Mouse (Mus musculus) heart, postnatal 14 days (tissue): ENCODE data around the gene Tubb2b. TPM values are rescaled to one million over a fixed set of nuclear protein-coding genes. Genes with fewer than 3 reads are reported as not detected.
"Not testable (repeated sequence)": the region's sequence is repeated elsewhere in the genome, so short reads cannot be mapped to it uniquely, and the experiment has no call there.

Experiments used
- DNase-seq, 2 experiments: peaks; one replicate each; pipeline ENCODE4 v3.0.0; 2021 to 2022
- intact Hi-C: fragments of 180-260 bp; cut with DNase I; formaldehyde crosslinking; loops from one replicate; pipeline ENCODE4 v1.15.1; 2025
- total RNA-seq, 2 experiments: library from RNA; stranded (reverse); gene quantifications; 2 replicates each; pipeline ENCODE4 v1.2.3; 2021

The Tubb2b gene
- total RNA-seq, 2 experiments from 2014 or later: 5.2 to 8.8 TPM

DNA sequence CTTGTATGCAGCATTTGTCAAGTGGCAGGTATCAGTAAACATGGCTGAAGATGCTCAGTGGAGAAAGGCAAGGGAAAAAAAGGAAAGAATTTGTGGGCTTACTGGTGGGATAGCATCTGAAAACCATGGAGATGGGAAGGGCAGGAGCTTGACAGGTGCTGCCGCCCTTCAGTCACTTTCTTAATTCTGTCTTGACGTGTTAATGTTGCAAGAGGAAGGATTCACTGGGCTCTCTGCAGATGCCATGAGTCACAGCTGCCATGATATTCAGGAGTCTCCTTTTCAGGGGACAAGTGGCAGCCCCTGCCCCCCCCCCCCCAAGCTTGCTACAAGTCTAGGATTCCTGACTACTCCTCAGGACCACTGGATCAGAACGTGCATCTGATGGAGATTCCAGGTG lies 18.4 kb downstream of the Tubb2b start:
- intact Hi-C loops: no loop called here
- no peak for DNase-seq

DNA sequence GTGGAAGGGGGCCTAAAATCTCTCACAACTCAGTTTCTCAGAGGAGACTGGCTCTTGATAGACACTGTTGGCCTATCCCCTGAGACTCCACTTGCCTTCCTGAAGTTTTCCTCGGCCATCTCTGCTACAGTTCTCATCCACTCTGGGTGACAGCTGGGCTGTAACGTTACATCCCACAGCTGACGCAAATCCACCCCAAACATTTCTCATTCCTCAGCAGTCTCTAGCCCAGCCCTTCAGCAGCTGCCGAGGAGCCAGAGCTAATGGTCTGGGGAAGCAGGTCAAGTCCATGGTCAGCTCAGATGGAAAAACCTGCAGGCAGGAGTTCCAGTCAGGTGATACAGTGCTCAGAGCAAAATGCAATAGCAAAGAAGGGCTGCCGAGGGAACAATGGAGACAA lies 19.2 kb downstream of the Tubb2b start:
- intact Hi-C loops: no loop called here
- DNase-seq: no peak

DNA sequence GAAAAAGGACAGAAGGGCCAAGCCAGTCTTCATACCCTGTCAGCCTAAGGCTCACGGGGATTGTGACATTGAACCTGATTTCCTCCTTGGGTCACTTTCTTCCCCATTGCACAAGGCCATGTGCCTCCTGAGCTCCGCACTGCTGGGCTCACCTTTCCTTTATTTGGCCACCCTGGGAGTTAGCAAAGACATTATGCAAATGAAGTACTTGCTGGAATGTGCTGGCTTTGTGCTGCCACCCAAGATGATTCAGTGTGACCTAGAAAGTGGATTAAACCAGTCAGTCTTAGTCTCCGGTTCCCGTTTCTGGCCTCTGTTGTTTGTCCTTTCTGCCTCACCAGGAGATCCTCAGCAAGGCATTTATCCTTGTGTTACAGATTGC lies 20.6 kb downstream of the Tubb2b start:
- intact Hi-C loops: no loop called here
- no peak for DNase-seq

DNA sequence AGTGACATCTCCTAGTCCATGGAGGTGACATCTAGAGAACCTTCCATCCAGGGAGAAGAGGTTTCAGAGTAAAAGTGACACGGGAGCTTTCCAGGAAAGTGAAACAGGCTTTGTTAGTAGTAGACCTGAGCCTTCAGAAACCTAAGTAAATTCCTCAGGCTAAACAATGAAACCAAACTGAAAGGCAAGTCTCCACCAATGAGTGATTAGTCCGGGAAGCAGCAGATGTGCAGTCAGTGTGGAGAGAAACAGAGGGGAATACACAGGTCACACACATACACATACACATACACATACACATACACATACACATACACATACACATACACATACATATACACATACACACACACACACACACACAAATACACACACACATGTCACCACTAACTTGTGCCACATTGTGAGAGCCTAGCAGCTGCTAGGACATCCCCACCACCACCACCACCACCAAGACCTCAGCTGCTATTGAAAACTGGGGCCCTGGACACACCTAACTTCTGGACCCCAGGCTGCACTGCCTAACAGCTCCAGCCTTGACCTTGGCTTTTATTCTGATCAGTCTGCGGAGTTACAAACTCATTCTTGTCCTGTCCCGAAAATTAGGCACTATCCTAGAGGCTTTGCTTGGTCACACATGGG lies 21.1 kb downstream of the Tubb2b start:
- intact Hi-C loops: no loop called here
- no peak for DNase-seq

DNA sequence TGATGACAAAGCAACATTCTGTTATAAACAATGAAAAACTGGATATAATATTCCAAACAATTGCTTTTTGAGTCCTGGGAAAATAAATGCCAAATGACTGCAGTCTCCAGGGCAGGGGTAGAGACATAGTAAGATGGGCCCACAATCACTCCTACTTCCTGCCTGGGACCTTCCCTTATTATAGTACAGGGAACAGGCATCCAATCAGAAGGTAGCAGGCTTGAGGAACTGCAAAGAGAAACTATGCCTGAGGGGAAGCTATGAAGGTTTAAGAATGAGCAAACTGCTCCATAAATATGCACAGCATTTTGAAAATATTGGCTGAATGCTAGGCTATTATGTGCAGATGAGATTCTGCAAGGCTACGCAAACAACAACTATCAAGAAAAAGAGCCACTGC lies 23.3 kb downstream of the Tubb2b start:
- DNase-seq: no peak
- intact Hi-C loops: no loop called here

DNA sequence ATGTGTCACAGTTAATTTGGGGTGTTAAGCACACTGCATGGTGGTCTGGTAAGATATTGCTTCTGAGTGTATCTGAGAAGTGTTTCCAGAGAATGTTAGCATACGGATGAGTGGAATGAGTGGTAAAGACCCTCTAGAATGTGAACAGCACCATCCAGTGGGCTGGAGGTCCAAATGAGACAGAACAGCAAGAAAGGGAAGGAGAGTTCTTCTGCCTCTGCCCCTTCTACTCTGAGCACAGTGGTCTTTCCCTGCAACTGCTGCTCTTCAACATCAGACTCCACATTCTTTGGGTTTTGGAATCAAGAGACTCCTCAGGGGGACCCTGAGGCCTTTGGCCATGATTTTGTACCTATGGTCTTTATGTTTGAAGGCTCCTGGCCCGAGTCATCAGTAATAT lies 24.0 kb downstream of the Tubb2b start:
- DNase-seq: no peak
- intact Hi-C loops: no loop called here

DNA sequence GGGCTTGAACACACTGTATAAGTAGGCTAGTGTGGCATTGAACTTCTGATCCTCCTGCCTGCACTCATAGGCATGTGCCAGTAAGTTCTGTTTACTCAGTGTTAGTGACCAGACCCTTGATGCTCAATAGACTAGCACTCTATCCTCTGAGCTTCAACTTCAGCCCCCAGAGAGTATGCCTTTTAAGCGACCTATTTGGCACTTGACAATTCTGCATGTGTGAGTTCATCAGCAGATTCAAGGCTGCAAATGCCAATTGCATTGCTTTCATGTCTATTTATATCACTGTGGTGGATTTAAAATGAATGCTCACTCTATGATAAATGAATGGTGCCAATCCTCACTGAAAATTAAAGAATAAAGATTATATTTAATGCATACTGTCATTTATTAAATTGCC lies 24.9 kb downstream of the Tubb2b start:
- DNase-seq: no peak

DNA sequence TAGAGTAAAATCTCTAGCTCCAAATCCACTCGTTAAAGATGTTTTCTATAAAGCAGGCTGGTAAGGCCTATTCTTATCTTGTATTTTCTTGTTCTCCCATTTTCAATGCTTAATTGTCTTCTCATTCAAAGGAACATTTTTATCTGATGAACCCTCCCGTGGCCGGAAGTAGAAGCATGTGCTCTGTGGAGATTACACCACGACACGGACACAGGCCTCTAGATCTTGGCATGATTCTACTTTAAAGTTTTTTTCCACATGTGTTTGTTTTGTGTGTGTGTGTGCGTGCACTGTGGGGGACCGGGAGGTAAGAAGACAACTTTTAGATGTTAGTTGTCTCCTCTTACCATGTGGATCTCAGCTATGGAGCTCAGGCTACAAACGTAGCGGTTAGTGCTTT lies 28.4 kb downstream of the Tubb2b start:
- intact Hi-C loops: no loop called here
- no peak for DNase-seq

More for the DNA sequence above, 24.9 kb downstream of the Tubb2b start:
- intact Hi-C loops: no loop called here

DNA sequence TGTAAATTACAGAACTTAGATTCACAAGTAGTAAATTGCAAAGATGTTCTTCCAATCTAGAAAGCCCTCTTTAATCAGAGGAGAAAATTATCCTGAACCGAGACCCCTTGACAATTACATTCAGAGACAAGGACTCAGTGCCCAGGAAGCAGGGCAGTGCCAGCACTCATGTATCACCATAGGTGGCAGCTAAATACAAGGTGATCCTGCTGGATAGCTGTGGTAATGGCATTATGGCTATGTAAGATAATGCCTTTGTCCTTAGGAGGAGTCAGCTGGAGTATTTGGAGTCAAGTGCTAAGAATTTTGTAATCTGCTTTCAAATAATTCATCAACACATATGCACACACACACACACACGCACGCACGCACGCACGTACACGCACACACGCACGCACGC lies 29.0 kb downstream of the Tubb2b start:
- intact Hi-C loops: no loop called here
- no peak for DNase-seq

DNA sequence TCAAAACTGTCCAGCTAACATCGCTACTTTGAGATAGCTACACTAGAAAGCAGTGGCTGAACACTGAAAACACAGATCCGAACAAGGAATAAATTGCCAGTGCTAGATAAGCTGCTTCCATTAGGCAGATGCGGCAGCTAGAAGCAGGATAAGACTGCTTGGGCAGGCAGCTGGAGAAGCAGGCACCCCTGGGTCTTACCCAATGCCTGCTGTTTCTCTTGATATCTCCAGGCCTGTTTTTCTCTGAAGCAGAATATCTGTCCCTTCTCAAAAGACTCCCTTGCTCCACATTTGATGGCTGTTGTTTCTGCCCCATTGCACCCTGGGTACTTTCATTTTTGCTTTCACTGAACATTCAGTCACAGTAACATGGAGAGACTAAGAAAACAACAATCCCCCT lies 29.5 kb downstream of the Tubb2b start:
- intact Hi-C loops: no loop called here

DNA sequence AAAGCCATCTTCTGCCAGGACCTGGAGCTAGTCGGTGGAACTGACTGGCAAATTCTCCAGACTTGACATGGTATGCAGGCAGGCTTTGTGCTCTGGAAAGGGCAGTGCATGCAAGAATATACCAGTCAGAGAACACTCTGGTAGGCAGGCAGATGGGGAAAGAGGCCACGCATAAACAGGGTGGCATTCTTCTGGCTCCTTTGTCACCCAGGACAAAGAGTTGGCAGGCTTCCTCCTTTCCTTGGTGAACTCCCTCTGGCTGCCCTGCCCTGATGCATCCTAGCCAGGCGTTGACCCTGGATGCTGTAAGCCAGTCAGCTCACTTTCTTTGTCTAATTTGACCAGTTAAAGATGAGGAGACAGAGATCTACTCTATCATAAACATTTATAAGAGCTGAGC lies 33.2 kb downstream of the Tubb2b start:
- intact Hi-C loops: loop anchor here (2.0 kb wide), 1 partner anchor 16 kb away; no protein-coding TSS in a partner anchor
- no peak for DNase-seq

More for the DNA sequence above, 29.5 kb downstream of the Tubb2b start:
- no peak for DNase-seq

DNA sequence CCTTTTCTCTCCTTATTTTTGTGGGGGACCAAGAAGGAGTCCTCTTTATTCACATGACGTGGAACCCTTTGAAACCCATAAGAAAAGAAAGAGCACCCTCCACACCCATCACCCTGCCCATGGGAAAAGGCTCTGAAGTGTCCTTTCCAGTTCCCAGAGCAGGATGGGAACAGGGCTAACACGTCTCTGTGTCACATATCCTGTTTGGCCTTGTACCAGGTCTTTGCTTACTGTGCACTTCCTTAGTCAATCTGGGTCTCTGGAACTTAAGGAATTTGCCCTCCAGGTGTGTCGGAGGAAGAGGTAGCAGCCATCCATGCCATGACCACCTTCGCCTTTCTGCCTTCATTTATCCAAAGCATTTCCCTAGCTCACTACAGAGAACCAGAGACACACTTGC lies 33.8 kb downstream of the Tubb2b start:
- DNase-seq: no peak
- intact Hi-C loops: loop anchor here (2.0 kb wide), 1 partner anchor 16 kb away; no protein-coding TSS in a partner anchor

DNA sequence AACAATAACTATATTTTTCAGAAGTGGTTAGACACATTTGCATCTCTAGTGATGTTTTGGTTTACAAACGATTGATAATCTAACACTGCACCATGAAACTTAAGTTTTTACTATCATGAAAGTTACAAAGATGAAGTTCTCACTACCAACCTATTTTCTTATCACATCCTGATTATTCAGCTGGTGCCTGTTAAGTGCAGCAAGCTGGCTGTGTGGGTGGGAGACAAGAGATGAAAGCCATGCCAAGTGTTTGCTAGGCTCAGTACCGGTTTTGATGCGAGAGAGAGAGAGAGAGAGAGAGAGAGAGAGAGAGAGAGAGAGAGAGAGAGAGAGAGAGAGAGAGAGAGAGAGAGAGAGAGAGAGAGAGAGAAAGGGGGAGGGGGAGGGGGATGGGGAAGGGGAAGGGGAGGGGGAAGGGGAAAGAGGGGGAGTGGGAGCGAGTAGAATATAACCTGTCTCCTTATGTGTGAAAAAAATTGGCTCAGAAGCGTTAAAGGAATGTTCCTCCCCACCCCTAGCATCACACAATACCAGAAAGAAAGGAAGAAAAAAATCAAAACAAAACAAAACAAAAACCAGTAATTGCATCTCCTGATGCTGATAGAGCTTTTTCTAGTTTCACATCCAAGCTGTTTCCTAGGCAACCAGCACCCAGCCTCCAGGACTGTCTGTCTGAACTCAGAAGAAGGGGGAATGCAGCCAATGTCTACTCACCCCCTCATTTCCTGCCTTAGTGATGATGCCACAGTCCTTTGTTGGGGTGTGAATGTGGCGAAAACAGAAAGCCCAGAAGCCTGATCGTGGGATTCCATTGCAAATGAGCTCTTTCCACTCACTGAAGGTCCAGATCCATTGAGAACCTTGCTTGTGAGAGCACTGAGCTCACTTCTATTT lies 34.5 kb downstream of the Tubb2b start:
- DNase-seq: no peak
- intact Hi-C loops: loop anchor here (2.0 kb wide), 1 partner anchor 15 kb away; no protein-coding TSS in a partner anchor

DNA sequence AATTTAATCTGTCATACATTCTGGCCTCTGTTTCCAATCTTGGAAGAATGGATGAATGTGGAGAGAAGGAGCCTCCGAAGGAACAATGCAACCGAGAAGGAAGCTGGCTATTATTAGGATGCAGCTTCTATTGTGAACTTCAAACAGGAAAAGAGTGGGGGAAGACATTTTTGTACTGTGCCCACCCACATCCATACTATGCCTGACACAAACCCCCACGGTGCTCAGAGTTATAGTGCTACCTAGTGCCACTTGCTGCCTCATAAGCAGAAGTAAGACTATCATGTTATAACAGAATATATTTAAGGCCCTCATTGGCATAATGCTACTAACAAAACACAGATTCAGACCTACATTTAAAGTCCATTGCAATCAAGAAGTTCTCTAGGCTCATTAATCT lies 40.9 kb downstream of the Tubb2b start:
- DNase-seq: no peak
- intact Hi-C loops: no loop called here

DNA sequence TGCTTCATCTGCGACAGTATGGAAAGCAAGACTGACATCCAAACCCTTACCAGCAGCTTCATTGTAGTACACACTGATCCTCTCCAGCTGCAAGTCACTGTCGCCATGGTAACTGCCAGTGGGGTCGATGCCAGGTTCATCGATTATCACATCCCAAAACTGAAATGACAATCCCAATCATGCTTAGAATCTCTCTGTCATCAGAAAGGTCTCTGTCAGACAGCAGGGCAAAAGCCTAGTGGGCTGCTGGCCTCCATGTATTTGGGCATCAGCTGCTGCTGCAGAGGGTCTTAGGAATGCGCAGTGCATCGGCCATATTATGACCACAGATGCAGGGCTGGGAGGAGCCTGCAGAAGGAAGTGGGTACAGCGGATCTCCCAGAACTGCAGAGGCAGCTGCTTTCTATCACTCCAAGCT lies 41.4 kb downstream of the Tubb2b start:
- no peak for DNase-seq
- intact Hi-C loops: no loop called here

DNA sequence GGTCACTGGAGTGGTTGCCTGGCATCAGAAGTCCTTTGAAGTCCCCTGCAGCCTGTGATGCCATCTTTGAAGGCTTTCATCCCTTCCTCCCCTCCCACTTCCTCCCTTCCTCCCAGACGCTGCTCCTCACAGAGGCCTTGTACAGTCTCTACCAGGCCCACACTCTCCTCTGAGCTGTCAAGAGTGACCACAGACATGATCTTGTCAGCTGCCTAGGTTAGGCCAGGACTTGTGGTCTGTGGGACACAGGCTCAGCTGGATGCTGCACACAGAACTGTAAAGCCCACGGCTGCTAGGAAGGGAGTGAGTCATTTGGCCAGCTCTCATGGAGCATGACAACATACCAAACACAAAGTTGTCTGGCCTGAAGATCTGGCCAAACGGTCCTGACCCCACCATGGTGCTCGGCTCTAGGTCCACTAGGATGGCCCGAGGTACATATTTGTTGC lies 42.0 kb downstream of the Tubb2b start:
- intact Hi-C loops, DNase-seq: not testable (repeated sequence)

DNA sequence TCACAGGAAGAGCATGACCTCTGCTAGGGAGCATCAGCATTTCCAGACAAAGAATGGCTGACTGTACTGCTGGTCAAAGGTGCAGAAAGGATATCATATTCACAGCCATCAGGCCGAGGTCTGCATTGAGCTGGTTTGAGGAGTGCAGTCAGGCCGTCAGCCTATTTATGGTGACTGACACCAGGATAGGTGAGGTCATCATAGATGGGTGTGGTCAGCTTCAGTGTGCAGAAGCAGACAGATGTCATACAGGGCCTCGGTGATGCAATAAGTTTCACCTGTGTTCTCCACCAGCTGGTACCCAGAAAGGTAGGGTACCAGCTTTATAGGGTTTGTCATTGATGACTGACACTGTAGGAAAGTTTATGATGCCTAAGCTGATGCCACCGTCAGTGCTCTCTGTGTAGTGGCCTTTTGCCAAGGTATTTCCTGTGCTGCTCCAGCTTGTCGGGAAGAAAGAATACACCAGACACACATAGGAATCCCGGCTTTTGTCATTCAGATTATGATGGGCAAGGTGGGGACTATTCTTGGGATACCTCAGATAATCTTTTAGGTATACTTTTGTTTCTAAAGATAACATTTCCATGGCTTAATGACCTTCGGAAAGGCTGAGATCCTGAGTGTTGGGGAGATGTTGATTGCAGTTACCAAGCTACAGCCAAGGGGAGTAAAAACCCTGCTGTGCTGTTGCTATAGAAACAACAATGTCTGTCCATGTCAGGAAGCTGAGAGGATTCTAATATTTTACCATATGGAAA lies 43.0 kb downstream of the Tubb2b start:
- no peak for DNase-seq
- intact Hi-C loops: no loop called here

DNA sequence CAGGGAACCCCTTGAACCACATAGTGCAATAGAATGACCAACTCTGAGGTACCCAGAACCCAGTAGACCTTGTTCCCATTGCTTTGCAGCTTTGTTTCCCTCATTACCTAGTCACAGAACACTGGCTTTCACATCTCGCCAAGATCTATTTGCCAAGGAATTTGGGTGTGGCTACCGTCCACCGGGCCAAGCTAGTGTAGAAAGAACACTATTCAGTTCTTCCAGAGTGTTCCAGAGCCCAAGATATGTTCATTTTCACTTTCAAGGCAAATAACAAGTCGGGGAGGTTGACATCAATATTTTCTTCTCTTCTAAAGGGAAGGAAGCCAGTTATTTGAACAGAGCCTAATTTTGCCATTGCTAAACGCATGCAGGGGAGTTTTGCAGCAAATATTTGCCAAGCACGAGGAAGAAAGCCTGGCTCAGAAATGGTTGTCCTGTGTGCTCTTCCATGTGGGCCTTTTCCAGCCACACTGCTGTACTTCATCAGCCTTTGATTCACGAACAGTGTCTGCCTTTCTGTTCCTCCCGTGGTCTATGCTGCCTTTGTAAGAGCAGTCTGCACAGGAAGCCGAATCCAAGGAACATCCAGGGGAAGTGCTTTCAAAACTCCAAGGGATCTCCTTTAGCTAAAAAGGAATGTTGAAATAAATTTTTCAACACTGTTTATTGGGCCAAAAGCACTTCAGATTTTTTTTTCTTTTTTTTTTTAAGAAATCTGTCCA lies 46.1 kb downstream of the Tubb2b start:
- peak; percentile 53 to 57 for DNase-seq
- intact Hi-C loops: no loop called here

DNA sequence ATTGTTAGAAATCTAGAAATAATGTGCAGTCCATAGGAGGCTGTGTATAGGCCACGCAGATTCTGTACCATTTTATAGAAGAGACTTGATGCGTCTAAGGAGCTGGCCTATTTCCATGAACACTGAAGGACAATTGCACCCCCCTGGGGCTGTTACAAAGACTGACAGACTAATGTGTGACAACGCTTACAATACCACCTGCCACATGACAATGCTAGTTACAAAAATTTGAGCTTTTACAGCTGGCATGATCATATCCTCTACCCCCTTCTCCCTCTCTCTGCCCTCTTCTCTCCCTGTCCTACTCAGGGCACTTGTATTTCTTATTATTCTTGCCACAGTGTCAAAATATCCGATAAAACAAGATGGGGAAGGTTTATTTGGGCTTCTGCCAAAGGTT lies 48.3 kb downstream of the Tubb2b start:
- intact Hi-C loops: loop anchor here (2.0 kb wide), 1 partner anchor 15 kb away; no protein-coding TSS in a partner anchor

DNA sequence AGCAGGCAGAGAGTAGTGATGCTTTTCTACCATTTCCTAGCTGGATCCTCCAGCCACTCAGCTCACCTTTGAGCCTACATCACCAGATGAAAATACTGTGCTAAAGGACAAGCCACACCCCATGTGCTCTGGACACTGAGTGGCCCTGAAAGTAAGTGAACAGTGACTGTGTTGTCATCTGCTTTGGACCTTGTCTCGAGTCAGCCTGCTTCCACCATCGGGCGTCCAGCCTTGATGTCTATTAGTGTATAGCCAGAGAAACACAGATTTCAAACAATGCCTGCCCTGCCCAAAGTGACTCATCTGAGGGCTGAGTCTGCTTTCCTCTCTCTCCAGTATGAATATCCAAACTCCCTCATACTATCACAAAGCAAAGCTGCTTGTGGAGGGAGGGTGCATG lies 50.5 kb downstream of the Tubb2b start:
- DNase-seq: no peak
- intact Hi-C loops: loop anchor here (2.0 to 5.0 kb wide), 2 partner anchors 17 to 52 kb away; partner anchors contain the start of gene Tubb2b

More for the DNA sequence above, 48.3 kb downstream of the Tubb2b start:
- DNase-seq: no peak
